Mouse (Mus musculus): ENCODE data around the gene Lbx2. TPM values are rescaled to one million over a fixed set of nuclear protein-coding genes. Genes with fewer than 3 reads are reported as not detected.

Gene Lbx2
- total RNA-seq (2023): not detected

GRCm38 (mm10) chr6:83086121-83087035 lies at the start of gene Lbx2:
Gene Lbx2, plus strand, starts transcription at chr6:83086367.

DNA sequence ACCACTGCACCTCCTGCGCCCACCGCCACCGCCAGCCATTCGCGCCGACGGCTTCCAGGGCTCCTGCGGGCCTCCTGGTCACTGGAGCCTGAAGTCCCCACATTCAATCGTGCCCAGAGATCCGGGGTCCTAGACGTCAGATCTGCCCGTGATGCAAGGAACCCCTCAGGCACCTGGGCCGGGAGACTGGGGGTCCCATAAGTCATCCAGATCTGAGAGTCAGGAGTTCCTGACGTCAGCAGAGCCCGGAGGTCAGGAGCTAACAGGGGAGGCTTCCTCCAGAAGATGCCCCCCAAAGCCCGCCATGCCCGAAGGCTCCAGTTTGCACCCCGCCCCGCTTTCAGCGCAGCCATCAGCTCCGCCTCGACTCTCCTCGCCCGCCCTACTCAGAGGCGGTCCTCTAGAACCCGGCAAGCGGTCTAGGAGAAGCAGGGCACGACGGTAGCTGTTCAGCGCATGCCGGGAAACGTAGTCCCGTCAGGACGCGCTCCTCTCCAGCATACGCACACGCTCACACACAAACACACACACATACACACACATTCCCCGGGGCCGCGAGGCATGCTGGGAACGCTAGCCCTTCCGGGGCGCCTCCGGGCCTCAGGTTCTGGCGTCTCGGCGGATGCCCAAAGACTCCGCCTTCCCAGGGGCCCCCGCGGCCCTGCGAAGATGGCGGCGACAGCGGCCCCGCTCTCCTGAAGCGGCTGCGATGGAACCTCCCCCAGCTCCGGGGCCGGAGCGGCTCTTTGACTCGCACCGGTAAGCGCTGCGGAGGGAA lies 31.9 kb upstream of the Lbx2 start, which contains the start of gene Aup1:
Gene Aup1, plus strand, starts transcription at position 448 of the 778 bp plus-strand sequence.

DNA sequence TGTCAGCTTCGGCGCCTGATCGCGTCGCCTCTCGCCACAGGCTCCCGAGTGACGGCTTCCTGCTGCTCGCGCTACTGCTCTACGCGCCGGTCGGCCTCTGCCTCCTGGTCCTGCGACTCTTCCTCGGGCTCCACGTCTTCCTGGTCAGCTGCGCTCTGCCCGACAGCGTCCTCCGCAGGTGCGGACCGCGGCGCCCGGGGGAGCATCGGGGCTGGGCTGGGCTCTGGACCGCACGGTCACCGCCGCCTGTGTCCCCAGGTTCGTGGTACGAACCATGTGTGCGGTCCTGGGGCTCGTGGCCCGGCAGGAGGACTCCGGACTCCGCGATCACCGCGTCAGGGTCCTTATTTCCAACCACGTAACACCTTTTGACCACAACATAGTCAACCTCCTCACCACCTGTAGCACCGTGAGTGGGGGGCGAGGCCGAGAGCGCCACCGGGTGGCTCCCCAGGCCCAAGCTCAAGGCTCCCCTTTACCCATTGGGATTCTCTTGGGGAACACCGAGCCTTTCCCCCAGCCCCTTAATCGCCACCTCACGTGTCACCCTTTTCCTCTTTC lies 31.2 kb upstream of the Lbx2 start, which contains the start of gene Htra2:
Gene Htra2, minus strand, starts transcription at position 403 of the 561 bp plus-strand sequence.

DNA sequence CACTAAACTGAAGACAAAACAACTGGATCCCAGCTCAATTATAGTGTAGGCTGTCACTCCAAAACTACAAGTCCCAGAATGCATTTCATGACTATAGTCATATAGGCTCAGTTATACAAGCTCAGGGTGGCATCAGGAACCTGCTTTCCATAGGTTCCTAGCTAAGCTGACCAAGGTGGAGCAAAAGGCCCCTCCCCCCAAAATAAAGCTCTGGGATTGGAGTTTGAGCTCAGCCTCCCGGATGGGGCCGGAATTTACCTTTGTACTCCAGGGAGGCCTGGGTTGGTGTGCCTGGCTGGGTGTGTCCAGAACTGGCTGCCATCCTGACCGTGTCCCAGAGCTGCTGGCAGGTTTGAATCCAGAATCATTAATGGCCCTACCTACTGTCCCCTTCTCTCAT lies 28.4 kb upstream of the Lbx2 start, which contains the start of gene Dqx1:
Gene Dqx1, plus strand, starts transcription at position 55 of the 400 bp plus-strand sequence.

GRCm38 (mm10) chr6:83070247-83070310 lies 16.1 kb upstream of the Lbx2 start, which contains the start of gene Tlx2:
Gene Tlx2, minus strand, starts transcription at chr6:83070293.

GRCm38 (mm10) chr6:83077630-83078323 lies 8.4 kb upstream of the Lbx2 start, which contains the start of gene Pcgf1:
Gene Pcgf1, plus strand, starts transcription at chr6:83077869.

DNA sequence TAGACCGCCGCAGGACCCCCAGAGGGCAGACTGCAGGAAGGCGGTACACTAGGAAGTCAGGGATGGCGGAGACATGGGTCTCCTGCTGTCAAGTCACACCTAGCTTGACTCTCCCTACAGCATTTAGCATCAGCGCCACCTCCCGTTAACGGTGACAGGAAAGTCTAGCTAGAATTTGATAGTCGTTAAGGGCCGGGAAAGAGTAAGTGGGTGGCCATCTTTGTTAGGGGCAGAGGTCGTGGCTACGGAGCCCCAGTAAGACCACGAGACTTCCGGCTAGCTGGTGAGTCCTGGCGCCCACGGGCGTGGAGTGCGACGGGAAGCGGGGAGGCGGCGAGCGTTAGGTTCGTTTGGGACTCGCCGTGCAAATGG lies 15.1 kb downstream of the Lbx2 start, which contains the start of the genes Ccdc142 and Gm42688:
Gene Ccdc142, plus strand, starts transcription at position 286 of the 372 bp plus-strand sequence.
Gene Gm42688, plus strand, starts transcription at position 302 of the 372 bp plus-strand sequence.

GRCm38 (mm10) chr6:83108762-83109668 lies 22.8 kb downstream of the Lbx2 start, which contains the start of gene Mrpl53:
Gene Mrpl53, plus strand, starts transcription at chr6:83109040.

DNA sequence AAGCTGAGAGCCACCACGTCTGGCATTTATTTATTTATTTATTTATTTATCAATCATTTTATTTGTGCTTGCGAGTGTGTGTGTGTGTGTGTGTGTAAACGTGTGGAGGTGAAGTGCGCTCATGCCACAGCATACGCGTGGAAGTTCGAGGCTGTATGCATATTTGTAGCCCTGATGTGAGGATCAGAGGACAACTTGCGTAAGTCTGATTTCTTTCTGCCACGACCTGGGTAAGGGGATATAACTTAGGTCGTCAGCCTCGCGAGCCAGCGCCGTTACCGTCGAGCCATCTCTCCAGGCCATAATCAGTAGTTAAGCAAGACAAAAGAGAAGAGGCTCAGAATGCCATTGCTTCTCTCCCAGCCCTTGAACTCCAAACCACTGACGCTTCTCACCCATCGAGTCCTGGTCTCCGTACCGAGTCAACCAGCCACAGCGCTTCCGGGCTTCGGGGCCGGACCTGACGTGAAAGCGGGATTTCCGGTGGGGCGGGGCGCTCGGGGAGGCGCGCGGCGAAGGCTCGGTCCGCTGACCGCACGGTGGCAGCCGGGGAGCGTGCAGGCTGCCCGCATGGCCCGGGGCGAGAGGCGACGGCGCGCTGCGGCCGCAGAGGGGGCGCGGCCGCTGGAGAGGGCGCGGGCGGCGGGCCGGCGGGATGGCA lies 29.0 kb downstream of the Lbx2 start, which contains the start of gene Mogs:
Gene Mogs, plus strand, starts transcription at position 486 of the 661 bp plus-strand sequence.

DNA sequence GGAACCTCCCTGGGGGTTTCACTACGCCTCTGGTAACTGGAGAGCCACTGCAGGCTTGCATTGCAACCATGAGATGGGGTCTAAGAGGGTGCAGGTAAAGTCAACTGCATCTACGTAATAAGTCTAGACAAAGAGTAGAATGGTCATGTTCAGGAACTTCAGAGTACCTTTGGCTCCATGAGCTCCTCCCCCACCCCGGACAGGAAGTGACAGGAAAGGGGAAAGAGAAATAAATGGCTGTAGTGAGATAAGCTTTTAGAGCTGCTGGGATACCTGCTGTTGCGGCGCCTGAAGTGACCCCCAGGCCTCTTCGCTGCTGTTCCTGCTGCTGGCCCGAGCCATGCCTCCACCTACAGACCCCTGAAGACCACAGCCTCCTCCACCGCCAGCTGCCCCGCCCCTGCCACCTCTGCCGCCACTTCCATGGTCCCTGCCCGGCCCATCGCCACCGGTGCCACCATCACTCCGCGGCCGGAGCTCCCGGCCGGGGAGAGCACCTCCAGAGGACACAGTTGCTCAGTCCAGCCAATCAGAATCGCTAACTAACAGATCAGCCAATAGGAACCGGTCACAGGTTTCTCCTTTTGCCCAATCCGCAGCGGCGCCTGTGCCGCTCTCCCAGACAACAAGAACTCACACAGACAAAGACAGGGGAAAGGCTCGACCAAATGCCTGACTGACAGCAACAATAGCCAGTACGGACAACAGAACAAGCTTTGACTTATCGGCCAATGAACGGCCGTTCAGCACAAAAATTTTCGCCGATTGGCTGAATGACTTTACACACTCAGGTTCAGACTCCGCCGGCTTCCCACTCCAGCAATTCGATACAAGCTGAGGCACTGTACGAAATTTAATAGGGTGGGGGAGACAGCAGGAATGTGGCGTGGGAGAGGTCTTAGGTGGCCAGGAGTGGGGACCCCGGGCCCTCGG lies 35.0 kb downstream of the Lbx2 start, which contains the start of gene Wbp1:
Gene Wbp1, minus strand, starts transcription at position 630 of the 933 bp plus-strand sequence.

GRCm38 (mm10) chr6:83125331-83125730 lies 39.2 kb downstream of the Lbx2 start, which contains the start of gene Ino80b:
Gene Ino80b, minus strand, starts transcription at chr6:83125431.

DNA sequence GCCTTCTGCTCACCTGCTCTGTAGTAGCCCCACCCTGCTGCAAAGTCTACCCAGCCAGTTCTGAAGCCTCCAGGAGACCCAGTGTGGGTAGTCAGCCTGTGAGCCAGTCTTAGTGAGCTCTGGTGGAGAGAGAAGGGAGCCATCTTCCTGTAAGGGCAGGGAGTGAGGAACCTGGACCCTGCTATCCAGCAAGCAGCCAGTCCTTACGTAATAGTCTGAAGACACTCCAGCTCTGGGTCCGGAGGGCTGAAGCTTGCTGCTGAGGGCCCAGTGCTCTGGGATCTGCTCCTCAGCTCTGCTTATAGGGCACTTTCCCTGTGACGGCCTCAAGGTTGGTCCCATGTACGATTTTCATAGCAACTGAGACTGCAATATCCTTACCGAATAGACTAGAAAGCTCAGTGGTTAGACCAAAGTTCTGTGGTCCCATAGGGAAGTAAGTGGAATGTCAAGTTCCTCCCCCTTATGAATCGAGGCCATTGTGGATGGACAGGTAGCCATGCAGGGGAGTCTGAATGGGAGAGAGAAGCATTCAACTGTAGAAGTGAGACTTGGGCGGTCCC lies 48.9 kb downstream of the Lbx2 start, which contains the start of gene Rtkn:
Gene Rtkn, plus strand, starts transcription at position 513 of the 563 bp plus-strand sequence.

Other genes starting within 250 kb of the Lbx2 start
- gene Sema4f, start 146.6 kb upstream of the Lbx2 start, total RNA-seq (2023): under 1 TPM; 0.27 to 0.60 TPM
- 1 to 10 TPM; 1.8 to 2.7 TPM for gene M1ap, start 139.5 kb upstream of the Lbx2 start, total RNA-seq (2023)
- 10 to 100 TPM; 54.7 to 55.2 TPM for gene Dok1, start 52.9 kb upstream of the Lbx2 start, total RNA-seq (2023)
- 1 to 10 TPM; 2.1 to 2.2 TPM for gene Loxl3, start 52.2 kb upstream of the Lbx2 start, total RNA-seq (2023)
- 100 to 1,000 TPM; 353 to 380 TPM for gene Aup1, start 31.8 kb upstream of the Lbx2 start, total RNA-seq (2023)
- 100 to 1,000 TPM in 1 of 2 experiments, 10 to 100 TPM in 1; 94.4 to 101 TPM for gene Htra2, start 31.1 kb upstream of the Lbx2 start, total RNA-seq (2023)
- 1 to 10 TPM; 6.2 to 6.5 TPM for gene Dqx1, start 28.5 kb upstream of the Lbx2 start, total RNA-seq (2023)
- gene Tlx2, start 16.1 kb upstream of the Lbx2 start, total RNA-seq (2023): not detected
- 10 to 100 TPM; 22.7 to 26.8 TPM for gene Pcgf1, start 8.5 kb upstream of the Lbx2 start, total RNA-seq (2023)
- 1 to 10 TPM; 6.0 to 8.2 TPM for gene Ccdc142, start 15.2 kb downstream of the Lbx2 start, total RNA-seq (2023)
- 1 to 10 TPM; 5.8 to 6.9 TPM for gene Gm42688, start 15.2 kb downstream of the Lbx2 start, total RNA-seq (2023)
- 10 to 100 TPM; 23.5 to 23.7 TPM for gene Mrpl53, start 22.7 kb downstream of the Lbx2 start, total RNA-seq (2023)
- 10 to 100 TPM; 34.1 to 37.5 TPM for gene Mogs, start 29.1 kb downstream of the Lbx2 start, total RNA-seq (2023)
- 10 to 100 TPM; 23.8 to 26.6 TPM for gene Wbp1, start 35.2 kb downstream of the Lbx2 start, total RNA-seq (2023)
- gene Ino80b, start 39.1 kb downstream of the Lbx2 start, total RNA-seq (2023): 10 to 100 TPM; 26.6 to 28.6 TPM
- under 1 TPM in 1 of 2 experiments, not detected in 1; 0.30 TPM for gene Rtkn, start 49.1 kb downstream of the Lbx2 start, total RNA-seq (2023)
- under 1 TPM in 1 of 2 experiments, not detected in 1; 0.34 TPM for gene Wdr54, start 70.0 kb downstream of the Lbx2 start, total RNA-seq (2023)
- gene 1700003E16Rik, start 70.0 kb downstream of the Lbx2 start, total RNA-seq (2023): not detected
- gene Dctn1, start 79.6 kb downstream of the Lbx2 start, total RNA-seq (2023): 100 to 1,000 TPM; 127 TPM
- gene Slc4a5, start 133.5 kb downstream of the Lbx2 start, total RNA-seq (2023): not detected
- gene Mthfd2, start 239.5 kb downstream of the Lbx2 start, total RNA-seq (2023): 10 to 100 TPM; 21.3 to 21.8 TPM
- gene Mob1a, start 239.6 kb downstream of the Lbx2 start, total RNA-seq (2023): 100 to 1,000 TPM; 204 to 207 TPM